Mouse (Mus musculus): ENCODE results near the gene Itga11.
"Not testable (repeated sequence)": the region's sequence is repeated elsewhere in the genome, so short reads cannot be mapped to it uniquely, and the experiment has no call there.

Itga11 gene

GRCm38 (mm10) chr9:62677641-62678549, at the start of gene Itga11:
Itga11 (plus strand) TSS chr9:62677826.
- in situ Hi-C loops (cut with MboI, MseI): no loop called here

DNA sequence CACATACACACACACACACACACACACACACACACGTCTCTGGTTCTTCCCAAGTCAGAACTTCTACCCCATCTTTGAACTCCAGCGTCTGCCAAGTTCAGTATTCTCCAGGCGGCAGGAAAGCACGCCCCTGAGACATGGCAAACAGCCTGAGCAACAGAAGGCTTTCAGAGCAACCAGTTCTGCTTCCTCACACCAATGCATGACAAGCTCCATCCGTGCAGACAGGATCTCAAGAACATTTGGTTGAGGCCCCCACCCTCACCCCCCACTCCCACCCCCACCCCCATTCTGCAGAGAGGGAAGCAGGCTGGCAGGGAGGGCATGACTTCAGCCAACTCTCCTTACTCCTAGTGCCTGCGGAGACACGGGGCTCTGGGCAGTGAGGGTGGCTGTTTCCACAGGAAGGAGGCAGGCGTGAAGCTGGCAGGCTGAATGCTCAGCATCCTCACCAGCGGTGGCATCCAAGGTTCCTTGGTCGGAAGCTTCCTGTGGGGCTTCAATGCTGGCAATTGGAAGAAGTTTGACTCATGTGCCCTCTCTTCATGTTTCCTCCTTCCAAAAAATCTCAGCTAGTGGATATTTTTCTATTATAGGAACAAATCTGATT, 46.9 kb upstream of the Itga11 start:
- in situ Hi-C loops (cut with MboI, MseI): no loop called here

DNA sequence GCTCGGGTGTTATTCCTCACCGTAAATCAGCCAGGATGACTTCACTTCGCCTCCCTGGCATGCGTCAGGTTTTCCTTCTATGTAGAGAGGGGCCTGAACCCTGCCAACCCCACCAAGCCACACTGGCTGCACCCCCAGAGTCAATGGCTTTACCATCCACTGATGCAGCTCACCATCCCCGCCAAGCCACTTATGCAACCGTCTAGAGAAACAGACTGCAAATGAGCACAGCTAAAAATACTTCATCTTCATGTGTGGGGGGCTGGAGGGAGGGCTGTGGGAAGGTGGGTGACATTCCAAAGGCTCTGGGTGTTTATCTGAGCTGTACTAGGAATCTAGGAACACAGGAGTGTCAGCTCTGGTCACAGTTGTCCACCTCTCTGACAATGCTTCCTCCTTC, 45.2 kb upstream of the Itga11 start:
- in situ Hi-C loops (cut with MboI, MseI): no loop called here

- in situ Hi-C loops (cut with MboI, MseI): no loop called here
Observed at GRCm38 (mm10) chr9:62638045-62638444, 39.6 kb upstream of the Itga11 start.

DNA sequence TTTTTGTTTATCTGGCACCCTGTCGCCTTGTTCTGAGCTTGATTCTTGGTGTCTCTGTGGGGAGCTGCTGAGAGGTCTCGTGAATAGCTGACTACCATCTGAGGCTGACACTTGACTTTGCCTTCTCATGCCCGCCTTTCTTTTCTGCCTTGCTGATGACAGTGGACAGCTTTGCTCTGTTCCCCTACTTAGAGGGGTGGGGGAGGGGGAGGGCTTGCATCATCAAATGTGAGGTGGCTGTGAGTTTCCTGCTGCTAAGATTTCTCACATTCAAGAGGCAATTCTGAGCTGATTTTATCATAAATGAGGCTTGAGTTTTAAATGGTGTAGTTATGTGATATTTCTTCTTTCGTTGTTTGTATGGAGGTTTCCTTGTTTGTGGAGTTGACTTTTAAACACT, 37.9 kb upstream of the Itga11 start:
- in situ Hi-C loops (cut with MboI, MseI): no loop called here

DNA sequence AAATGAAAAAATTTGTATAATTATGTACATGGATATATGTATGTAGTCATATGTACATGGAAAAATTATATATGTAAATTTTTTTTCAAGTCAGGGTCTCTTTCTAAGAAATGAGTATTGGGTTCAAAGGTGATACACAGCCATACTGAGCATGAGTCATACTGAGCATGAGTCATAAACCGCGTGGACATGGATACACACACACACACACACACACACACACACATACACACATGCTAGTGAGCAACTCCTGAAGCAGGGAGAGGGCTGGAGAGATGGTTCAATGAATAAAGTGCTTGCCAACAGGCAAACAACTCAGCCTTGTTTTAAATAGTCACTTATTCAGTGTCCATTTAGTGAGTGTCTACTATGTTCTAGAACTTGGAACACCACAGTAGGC, 37.4 kb upstream of the Itga11 start:
- in situ Hi-C loops (cut with MboI, MseI): no loop called here

DNA sequence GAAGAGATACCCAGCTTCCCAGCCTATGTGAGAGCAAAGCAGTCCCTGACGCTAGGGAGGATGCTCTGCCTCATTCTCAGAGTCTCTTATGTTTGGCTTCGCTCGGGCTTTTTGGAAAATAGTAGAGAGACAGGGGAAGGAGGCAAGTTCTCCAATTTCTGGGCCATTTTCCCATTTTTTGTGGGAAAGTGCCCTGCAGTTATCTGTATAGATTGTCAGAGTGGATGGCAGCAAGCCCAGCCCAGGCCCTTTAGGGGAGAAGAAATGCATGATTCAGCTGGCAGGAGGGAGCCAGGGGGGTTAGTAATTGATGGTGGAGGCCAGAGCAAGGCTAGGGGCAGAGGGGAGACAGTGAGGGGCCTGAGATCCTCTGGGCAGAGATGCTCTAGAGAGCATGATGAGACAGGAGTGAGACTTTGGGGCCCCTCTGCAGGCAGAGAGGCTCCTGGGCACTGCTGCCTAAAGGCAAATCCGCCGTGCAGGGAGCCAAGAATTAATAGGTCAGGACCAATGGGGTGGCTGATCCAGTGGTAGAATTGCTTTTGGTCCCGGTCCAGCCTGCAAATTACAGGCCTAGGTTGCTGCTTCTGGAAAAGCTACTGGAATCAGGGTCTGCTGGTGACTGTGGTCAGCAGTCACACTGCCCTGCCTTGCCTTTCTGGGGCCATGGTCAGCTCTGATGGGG, 31.8 kb upstream of the Itga11 start:
- in situ Hi-C loops (cut with MboI, MseI): no loop called here

DNA sequence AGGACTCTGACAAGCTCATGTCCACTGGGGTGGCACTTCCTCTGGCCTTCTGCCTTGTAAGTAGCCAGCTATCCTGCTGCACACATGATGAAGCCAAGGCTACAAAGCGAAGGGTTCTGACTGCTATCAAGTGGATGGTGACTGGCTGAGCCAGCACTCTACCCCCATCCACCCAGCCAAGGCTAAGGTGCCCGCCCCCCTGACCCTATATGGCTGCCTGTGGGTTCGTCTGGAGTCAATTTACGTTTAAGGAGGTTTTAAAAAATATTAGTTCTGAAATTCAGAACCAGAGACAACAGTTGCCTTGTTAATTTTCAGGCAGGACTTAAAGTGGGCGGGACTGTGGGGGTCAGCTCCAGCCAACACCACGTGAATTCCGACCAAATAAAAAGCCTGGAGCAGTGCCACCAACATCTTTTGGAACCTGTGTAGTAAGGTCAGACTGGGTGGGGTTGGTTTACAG, 30.9 kb upstream of the Itga11 start:
- in situ Hi-C loops (cut with MboI, MseI): no loop called here

DNA sequence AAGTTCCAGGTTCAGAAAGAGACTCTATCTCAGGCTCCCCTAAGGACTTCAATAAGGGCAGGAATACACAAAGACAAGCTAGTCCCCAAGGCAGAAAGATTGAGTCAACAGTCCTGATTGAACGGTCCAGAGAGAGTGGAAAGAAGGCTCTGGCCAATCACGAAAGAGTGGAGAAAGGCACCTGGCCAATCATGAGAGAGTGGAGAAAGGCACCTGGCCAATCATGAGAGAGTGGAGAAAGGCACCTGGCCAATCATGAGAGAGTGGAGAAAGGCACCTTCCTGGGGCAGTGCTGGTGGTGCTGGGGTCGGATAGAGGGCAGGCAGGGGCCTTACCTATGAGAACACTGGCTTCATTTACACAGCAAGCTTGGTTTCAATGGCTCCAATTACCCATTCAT, 28.2 kb upstream of the Itga11 start:
- in situ Hi-C loops (cut with MboI, MseI): no loop called here

GRCm38 (mm10) chr9:62650764-62651163, 26.9 kb upstream of the Itga11 start:
- in situ Hi-C loops (cut with MboI, MseI): no loop called here

DNA sequence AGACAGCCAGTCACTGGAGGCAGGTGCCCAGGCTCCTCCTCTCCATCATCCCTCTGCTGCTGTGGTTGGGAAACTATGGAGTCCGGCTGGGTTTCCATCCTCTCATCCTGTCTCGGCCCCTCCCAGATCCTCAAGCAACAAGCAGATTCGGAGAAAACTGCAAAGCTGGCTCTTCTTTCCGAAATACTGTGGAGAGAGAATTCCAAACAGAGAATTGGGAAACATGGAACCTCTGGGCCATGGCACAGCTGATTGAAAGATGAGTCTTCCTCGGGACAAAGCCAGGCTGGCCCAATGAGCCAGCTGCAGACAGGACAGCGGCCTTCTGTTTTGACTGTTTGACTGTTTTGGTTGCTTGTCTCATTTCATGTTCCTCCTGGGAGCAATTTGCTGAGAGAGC, 23.3 kb upstream of the Itga11 start:
- in situ Hi-C loops (cut with MboI, MseI): no loop called here

DNA sequence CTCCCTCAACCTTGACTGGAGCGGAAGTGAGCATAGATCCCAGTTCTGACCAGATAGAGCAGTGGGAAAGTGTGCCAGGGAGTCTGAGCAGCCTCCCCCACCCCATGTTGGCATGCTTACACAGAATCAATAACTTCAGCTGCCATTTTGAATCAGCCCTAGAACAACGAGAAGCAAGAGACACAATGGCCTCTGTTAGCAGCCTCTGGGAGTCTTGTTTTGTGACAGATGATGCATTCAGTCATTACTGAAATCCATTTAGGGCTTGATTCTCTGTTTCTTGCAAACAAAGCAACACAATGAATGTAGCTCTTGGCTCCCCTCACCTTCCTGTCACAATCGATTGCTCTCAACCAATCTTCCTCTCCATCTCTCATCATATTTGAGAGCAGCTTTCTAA, 19.6 kb upstream of the Itga11 start:
- in situ Hi-C loops (cut with MboI, MseI): no loop called here

DNA sequence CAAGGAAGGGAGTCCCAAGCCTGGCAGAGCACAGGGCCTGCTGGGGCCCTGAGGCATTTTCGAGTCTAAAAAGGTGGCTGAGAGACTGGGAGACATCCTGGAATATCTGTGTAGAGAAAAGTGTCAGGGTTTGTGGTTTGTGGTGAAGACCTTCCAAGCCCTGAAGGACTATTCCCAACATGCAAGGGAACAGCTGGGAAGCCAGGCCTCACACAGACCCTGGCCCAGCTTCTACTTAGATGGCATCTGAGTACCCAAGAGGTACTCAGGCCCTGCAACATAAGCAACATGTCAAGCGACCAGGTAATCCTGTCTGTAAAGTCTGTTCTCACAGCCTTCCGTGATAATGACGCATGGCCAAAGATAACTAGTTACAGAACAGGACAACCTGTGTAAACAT, 18.6 kb upstream of the Itga11 start:
- in situ Hi-C loops (cut with MboI, MseI): no loop called here

GRCm38 (mm10) chr9:62660971-62661370, 16.7 kb upstream of the Itga11 start:
- in situ Hi-C loops (cut with MboI, MseI): not testable (repeated sequence)

DNA sequence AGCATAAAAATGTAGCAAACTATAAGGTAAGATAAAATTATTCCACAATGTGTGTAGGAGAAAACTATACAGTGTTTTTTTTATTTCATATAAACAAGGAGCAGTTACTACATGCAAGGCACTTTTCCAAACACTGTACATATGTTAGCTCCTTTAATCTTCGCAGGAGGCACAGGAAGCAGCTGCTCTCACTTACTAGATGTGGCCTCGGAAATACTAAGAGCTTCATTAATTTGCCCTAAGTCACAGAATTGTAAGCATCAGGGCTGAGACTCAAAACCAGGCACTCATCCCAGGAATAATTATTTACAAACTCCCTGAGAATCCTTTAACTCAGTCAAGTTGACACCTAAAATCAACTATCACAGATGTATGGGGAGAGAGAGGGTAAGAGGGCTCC, 14.2 kb upstream of the Itga11 start:
- in situ Hi-C loops (cut with MboI, MseI): no loop called here

DNA sequence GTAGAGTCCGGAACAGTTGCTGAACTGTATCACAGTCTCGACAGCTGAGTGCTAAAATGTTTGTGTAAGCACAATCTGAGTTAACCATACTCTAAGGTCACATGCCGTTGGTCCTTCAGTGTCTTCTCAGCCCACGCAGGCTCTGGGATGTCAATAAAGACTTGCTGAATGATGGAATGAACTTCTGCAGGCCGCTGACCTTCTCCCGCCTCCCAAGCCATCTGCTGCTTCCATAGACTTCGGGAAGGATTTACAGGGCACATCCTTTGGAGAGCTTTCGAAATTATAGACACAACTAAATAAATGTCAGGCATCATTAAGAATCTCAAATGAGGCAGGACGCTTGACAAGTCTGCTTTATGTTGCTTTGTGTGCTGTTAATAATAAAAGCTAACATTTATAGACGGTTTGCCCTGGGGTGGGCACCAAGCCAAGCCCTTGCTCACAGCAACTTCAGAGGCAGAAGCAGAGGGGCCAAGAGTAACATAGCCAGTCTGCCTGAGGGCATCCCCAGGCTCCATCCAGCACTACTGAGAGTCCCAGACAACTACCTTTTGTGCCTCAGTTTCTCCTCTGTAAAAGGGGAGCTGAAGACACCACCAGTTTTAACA, 13.4 kb upstream of the Itga11 start:
- in situ Hi-C loops (cut with MboI, MseI): no loop called here

DNA sequence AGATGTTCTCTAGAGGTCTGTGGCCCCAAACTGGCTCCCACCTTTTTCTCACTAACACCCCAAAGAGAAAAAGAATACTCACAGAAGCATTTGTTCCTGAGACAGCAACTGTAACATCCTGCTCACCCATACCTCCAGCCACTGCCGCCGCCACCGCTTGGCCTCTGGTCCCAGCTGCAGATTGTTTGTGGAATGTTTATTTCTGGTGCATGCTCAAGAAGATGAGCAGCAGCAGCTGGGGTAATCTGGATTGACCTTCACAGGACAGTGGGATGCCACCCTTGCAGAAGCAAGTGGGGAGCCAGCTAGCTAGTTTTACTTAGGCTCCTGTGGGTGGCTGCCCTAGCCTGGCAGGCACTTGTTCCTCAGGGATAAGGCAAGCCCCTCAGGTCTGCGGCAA, 11.7 kb upstream of the Itga11 start:
- in situ Hi-C loops (cut with MboI, MseI): no loop called here

- in situ Hi-C loops (cut with MboI, MseI): no loop called here
Observed at GRCm38 (mm10) chr9:62668503-62668902, 9.1 kb upstream of the Itga11 start.

DNA sequence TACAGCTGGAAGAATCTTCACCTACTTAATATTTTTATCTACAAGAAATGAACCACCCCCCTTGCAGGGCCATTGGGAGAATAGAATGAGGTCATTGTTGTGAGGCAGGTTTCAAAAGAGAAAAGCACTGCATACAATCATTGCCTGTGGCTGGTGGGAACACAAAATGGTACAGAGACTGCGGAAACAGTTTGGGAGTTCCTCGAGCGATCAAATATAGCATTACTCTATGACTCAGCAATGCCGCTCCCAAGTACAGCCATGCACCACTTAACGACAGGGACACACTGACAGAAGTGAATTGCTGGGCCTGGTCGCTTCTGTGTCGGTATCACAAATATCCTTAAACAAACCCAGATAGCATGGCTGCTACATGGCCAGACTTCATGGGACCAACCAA, 4.4 kb upstream of the Itga11 start:
- in situ Hi-C loops (cut with MboI, MseI): loop anchor here (5.0 kb wide), 1 partner anchor 46 kb away; no protein-coding TSS in a partner anchor

GRCm38 (mm10) chr9:62675172-62675571, 2.5 kb upstream of the Itga11 start:
- in situ Hi-C loops (cut with MboI, MseI): no loop called here

DNA sequence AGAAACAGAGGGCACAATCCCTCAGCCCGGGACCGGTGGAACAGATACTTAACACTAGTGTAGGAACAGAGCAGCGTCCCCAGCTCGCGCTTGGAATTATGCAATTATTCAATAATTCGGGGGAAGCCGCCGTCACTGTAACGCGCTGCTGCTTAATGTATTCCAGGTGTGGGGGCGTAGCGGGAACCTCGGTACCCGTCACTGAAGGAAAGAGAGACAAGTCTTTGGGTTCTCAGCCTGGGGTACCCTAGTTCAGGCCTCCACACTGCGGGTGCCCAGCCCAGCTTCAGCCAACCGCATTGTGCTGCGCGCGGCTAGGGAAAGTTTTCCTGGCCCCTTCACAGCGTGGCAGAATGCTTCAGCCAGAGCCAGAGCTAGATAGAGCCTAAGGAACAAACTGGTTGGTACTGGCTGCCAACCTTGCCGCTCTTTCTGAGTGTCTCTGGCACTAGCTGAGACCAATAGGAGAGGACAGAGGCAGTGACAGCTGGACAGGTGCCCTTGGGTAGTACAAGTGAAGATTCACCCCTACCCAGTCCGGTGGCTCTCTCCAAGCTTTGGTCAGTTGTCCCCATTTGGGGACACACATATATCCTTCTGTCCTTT, 1.0 kb downstream of the Itga11 start:
- in situ Hi-C loops (cut with MboI, MseI): no loop called here

GRCm38 (mm10) chr9:62679398-62679797, 1.8 kb downstream of the Itga11 start:
- in situ Hi-C loops (cut with MboI, MseI): no loop called here

All from regulatory T cell (primary cell).